Mouse (Mus musculus) hindbrain, postnatal 0 days (tissue): Measurements from ENCODE around the gene Sc5d. TPM values are rescaled to one million over a fixed set of nuclear protein-coding genes. Genes with fewer than 3 reads are reported as not detected.

Source experiments
- ATAC-seq: fragments of 200-750 bp; cut with Nextera tagmentation; 2 replicates; pipeline ENCODE4 v1.8.0; 2017; ENCODE audit warnings: mild to moderate bottlenecking, moderate TSS enrichment, moderate library complexity
- DNase-seq: peaks from one replicate; pipeline ENCODE4 v3.0.0-alpha.2; 2015; ENCODE audit warnings: low spot score
- H3K27ac ChIP-seq: fragments of 300-500 bp; sonication (generic); 2 replicates; pipeline ENCODE4 v1.5.1; 2014; ENCODE audit warnings: mild to moderate bottlenecking
- H3K27me3 ChIP-seq: fragments of 300-500 bp; sonication (generic); 2 replicates; pipeline ENCODE4 v1.6.1; 2014; ENCODE audit warnings: low read length, mixed read lengths; ENCODE audit not compliant: insufficient read depth
- H3K36me3 ChIP-seq: fragments of 300-500 bp; sonication (generic); 2 replicates; pipeline ENCODE4 v1.6.1; 2014; ENCODE audit warnings: low read length, mixed read lengths; ENCODE audit not compliant: insufficient read depth
- H3K4me1 ChIP-seq: fragments of 300-500 bp; sonication (generic); 2 replicates; pipeline ENCODE4 v1.6.1; 2014; ENCODE audit warnings: antibody characterized with exemption, low read length, mixed read lengths; ENCODE audit not compliant: insufficient read depth
- H3K4me2 ChIP-seq: fragments of 300-500 bp; sonication (generic); 2 replicates; pipeline ENCODE4 v1.6.1; 2014; ENCODE audit warnings: low read depth, mild to moderate bottlenecking, low read length, moderate library complexity, mixed read lengths
- H3K4me3 ChIP-seq: fragments of 300-500 bp; sonication (generic); 2 replicates; pipeline ENCODE4 v1.5.1; 2014; ENCODE audit warnings: low read length
- H3K9ac ChIP-seq: fragments of 300-500 bp; sonication (generic); replicated peaks from 2 replicates; pipeline ENCODE4 v1.6.1; 2014; ENCODE audit warnings: mild to moderate bottlenecking, low read length, moderate library complexity, mixed read lengths
- H3K9me3 ChIP-seq: fragments of 300-500 bp; sonication (generic); 2 replicates; pipeline ENCODE4 v1.6.1; 2016; ENCODE audit warnings: low read length, mixed read lengths
- CTCF ChIP-seq: IDR thresholded peaks from 2 replicates; pipeline ENCODE4 v1.5.1; 2016; ENCODE audit warnings: antibody characterized with exemption, control low read depth, low read depth
- WGBS: fragments of 180-500 bp; shearing (Covaris S2); extraction: QIAGEN DNeasy Blood & Tissue Kit; methylation state at CpG from one replicate; pipeline ENCODE4 v1.1.7; 2014; 5-methylcytosine and 5-hydroxymethylcytosine counted together
- polyA plus RNA-seq: library from polyadenylated mRNA; unstranded; fragments of >200 nt; fragmentation: Nextera tagmentation; extraction: Ambion mirVana; gene quantifications from 2 replicates; pipeline ENCODE4 v1.2.1, GENCODE M21; 2015
- total RNA-seq: library from RNA; depleted of rRNA; stranded (reverse); fragments of >200 nt; gene quantifications from 2 replicates; pipeline ENCODE4 v1.2.3, GENCODE M21; 2014; rRNA removed

Sc5d gene
- total and polyA plus RNA-seq, 2 experiments from 2014 or later: 57.0 to 69.1 TPM

- DNase-seq (peak; percentile 28), ATAC-seq (no peak)
- H3K27me3 ChIP-seq: no peaks in the 10 kb centered on the region
- no peaks in the 10 kb centered on the region for H3K36me3 ChIP-seq
- H3K9me3 ChIP-seq: no peaks in the 10 kb centered on the region
- no peak for TF ChIP-seq CTCF
- H3K9ac ChIP-seq: no peak overlapping the region
- WGBS: 63% methylated on average over 10 of the region's 10 CpGs
- no peaks in the 10 kb centered on the region for H3K4me1 ChIP-seq
- no peak overlapping the region for H3K27ac ChIP-seq
- no peak overlapping the region for H3K4me2 ChIP-seq
- no peak overlapping the region for H3K4me3 ChIP-seq
Measured at GRCm38 (mm10) chr9:42217685-42218084, 46.4 kb downstream of the Sc5d start.

GRCm38 (mm10) chr9:42214116-42214515 is 49.9 kb downstream of the Sc5d start:
- 75% methylated on average over 1 of the region's 1 CpGs for WGBS
- H3K4me1 ChIP-seq: no peaks in the 10 kb centered on the region
- H3K27ac ChIP-seq: no peak overlapping the region
- H3K9ac ChIP-seq: no peak overlapping the region
- no peaks in the 10 kb centered on the region for H3K36me3 ChIP-seq
- ATAC-seq (no peak), DNase-seq (no peak)
- no peak for TF ChIP-seq CTCF
- H3K27me3 ChIP-seq: no peaks in the 10 kb centered on the region
- H3K4me2 ChIP-seq: no peak overlapping the region
- H3K4me3 ChIP-seq: no peak overlapping the region
- no peaks in the 10 kb centered on the region for H3K9me3 ChIP-seq

- DNase-seq: no peak
- Histone ChIP-seq H3K27me3 (no peaks in the 10 kb centered on the region), H3K4me1 (no peaks in the 10 kb centered on the region), H3K36me3 (no peaks in the 10 kb centered on the region), H3K9me3 (no peaks in the 10 kb centered on the region), H3K9ac (no peak overlapping the region), H3K4me2 (no peak overlapping the region), H3K4me3 (no peak overlapping the region), H3K27ac (no peak overlapping the region)
- no peak for TF ChIP-seq CTCF
- ATAC-seq: no peak
- WGBS: 76% methylated on average over 1 of the region's 1 CpGs
Measured at GRCm38 (mm10) chr9:42213142-42213541, 50.9 kb downstream of the Sc5d start.

- no peak for ATAC-seq
- no peak for TF ChIP-seq CTCF
- H3K9me3 ChIP-seq: no peaks in the 10 kb centered on the region
- H3K27me3 ChIP-seq: no peaks in the 10 kb centered on the region
- H3K4me1 ChIP-seq: no peaks in the 10 kb centered on the region
- no peak overlapping the region for H3K4me3 ChIP-seq
- no peak overlapping the region for H3K4me2 ChIP-seq
- no peak overlapping the region for H3K9ac ChIP-seq
- H3K36me3 ChIP-seq: no peaks in the 10 kb centered on the region
- WGBS: 88% methylated on average over 6 of the region's 6 CpGs
- DNase-seq: no peak
- no peak overlapping the region for H3K27ac ChIP-seq
Measured at GRCm38 (mm10) chr9:42209666-42210065, 54.4 kb downstream of the Sc5d start.

- WGBS: 36% methylated on average over 5 of the region's 5 CpGs
- no peak overlapping the region for H3K27ac ChIP-seq
- peak; percentile 67 for TF ChIP-seq CTCF
Measured at GRCm38 (mm10) chr9:42208463-42208862, 55.6 kb downstream of the Sc5d start.

GRCm38 (mm10) chr9:42206750-42207149 is 57.3 kb downstream of the Sc5d start:
- TF ChIP-seq CTCF: no peak
- ATAC-seq: no peak
- H3K4me1 ChIP-seq: no peaks in the 10 kb centered on the region
- H3K4me3 ChIP-seq: no peak overlapping the region
- DNase-seq: no peak
- no peak overlapping the region for H3K9ac ChIP-seq
- no peaks in the 10 kb centered on the region for H3K36me3 ChIP-seq
- H3K4me2 ChIP-seq: no peak overlapping the region
- H3K27ac ChIP-seq: peak overlapping the region; percentile 49; the same call in 1 of the 2 replicates
- WGBS: 65% methylated on average over 1 of the region's 1 CpGs
- no peaks in the 10 kb centered on the region for H3K9me3 ChIP-seq
- no peaks in the 10 kb centered on the region for H3K27me3 ChIP-seq

More at GRCm38 (mm10) chr9:42208463-42208862, 55.6 kb downstream of the Sc5d start:
- Histone ChIP-seq H3K4me3 (no peak overlapping the region), H3K4me2 (no peak overlapping the region), H3K27me3 (no peaks in the 10 kb centered on the region), H3K9me3 (no peaks in the 10 kb centered on the region), H3K9ac (no peak overlapping the region), H3K36me3 (no peaks in the 10 kb centered on the region), H3K4me1 (no peaks in the 10 kb centered on the region)
- DNase-seq: peak; percentile 78
- peak; percentile 76 for ATAC-seq

- H3K9me3 ChIP-seq: no peaks in the 10 kb centered on the region
- WGBS: 79% methylated on average over 5 of the region's 5 CpGs
- no peak for ATAC-seq
- no peak for TF ChIP-seq CTCF
- H3K4me2 ChIP-seq: no peak overlapping the region
- DNase-seq: no peak
- no peak overlapping the region for H3K9ac ChIP-seq
- H3K27ac ChIP-seq: no peak overlapping the region
- H3K36me3 ChIP-seq: no peaks in the 10 kb centered on the region
- H3K4me3 ChIP-seq: no peak overlapping the region
- H3K27me3 ChIP-seq: no peaks in the 10 kb centered on the region
- H3K4me1 ChIP-seq: peaks cover 4% of the 10 kb centered on the region; the same call in 1 of the 2 replicates
Measured at GRCm38 (mm10) chr9:42202271-42202670, 61.8 kb downstream of the Sc5d start.

Other genes with a start within 250 kb of the Sc5d start
- gene Sorl1, start 140.0 kb downstream of the Sc5d start, total RNA-seq: 25.6 and 27.7 TPM in 2 replicates
- 8.2 and 9.1 TPM in 2 replicates for gene Sorl1, start 140.0 kb downstream of the Sc5d start, polyA plus RNA-seq
- gene Tecta, start 135.7 kb upstream of the Sc5d start, total RNA-seq: 0.16 and 0.43 TPM in 2 replicates
- gene Tecta, start 135.7 kb upstream of the Sc5d start, polyA plus RNA-seq: 0.39 and 0.43 TPM in 2 replicates
- 19.7 and 22.6 TPM in 2 replicates for gene Tbcel, start 243.6 kb upstream of the Sc5d start, total RNA-seq
- 3.8 and 4.1 TPM in 2 replicates for gene Tbcel, start 243.6 kb upstream of the Sc5d start, polyA plus RNA-seq